Mouse (Mus musculus) midbrain, embryonic 16.5 days (tissue): ENCODE data around the gene Zfp867. TPM values are rescaled to one million over a fixed set of nuclear protein-coding genes. Genes with fewer than 3 reads are reported as not detected.

ENCODE experiments used
- ATAC-seq: fragments of 200-750 bp; cut with Nextera tagmentation; 2 replicates; pipeline ENCODE4 v1.8.0; 2017; ENCODE audit warnings: moderate TSS enrichment
- H3K27ac ChIP-seq: fragments of 300-500 bp; sonication (generic); 2 replicates; pipeline ENCODE4 v1.5.1; 2014; ENCODE audit warnings: mild to moderate bottlenecking, low read length, mixed read lengths
- H3K27me3 ChIP-seq: fragments of 300-500 bp; sonication (generic); 2 replicates; pipeline ENCODE4 v1.6.1; 2014; ENCODE audit warnings: low read depth, low read length, mixed read lengths; ENCODE audit not compliant: control insufficient read depth, insufficient read depth
- H3K36me3 ChIP-seq: fragments of 300-500 bp; sonication (generic); 2 replicates; pipeline ENCODE4 v1.6.1; 2014; ENCODE audit warnings: mild to moderate bottlenecking, low read length, moderate library complexity, mixed read lengths; ENCODE audit not compliant: control insufficient read depth, insufficient read depth
- H3K4me1 ChIP-seq: fragments of 300-500 bp; sonication (generic); 2 replicates; pipeline ENCODE4 v1.6.1; 2014; ENCODE audit warnings: mild to moderate bottlenecking, low read length, mixed read lengths; ENCODE audit not compliant: control insufficient read depth, insufficient read depth
- H3K4me2 ChIP-seq: fragments of 300-500 bp; sonication (generic); 2 replicates; pipeline ENCODE4 v1.6.1; 2014; ENCODE audit warnings: mild to moderate bottlenecking, low read length, mixed read lengths
- H3K4me3 ChIP-seq: fragments of 300-500 bp; sonication (generic); 2 replicates; pipeline ENCODE4 v1.5.1; 2014; ENCODE audit warnings: low read depth, mild to moderate bottlenecking, low read length, moderate library complexity, mixed read lengths
- H3K9ac ChIP-seq: fragments of 300-500 bp; sonication (generic); 2 replicates; pipeline ENCODE4 v1.6.1; 2014; ENCODE audit warnings: low read depth, low read length, mixed read lengths
- H3K9me3 ChIP-seq: fragments of 300-500 bp; sonication (generic); replicated peaks from 2 replicates; pipeline ENCODE4 v1.6.1; 2014; ENCODE audit warnings: mild to moderate bottlenecking, low read length, mixed read lengths; ENCODE audit not compliant: control insufficient read depth, poor library complexity, severe bottlenecking
- WGBS: fragments of 180-500 bp; shearing (Covaris S2); extraction: QIAGEN DNeasy Blood & Tissue Kit; methylation state at CpG from one replicate; pipeline ENCODE4 v1.1.7; 2014; 5-methylcytosine and 5-hydroxymethylcytosine counted together
- polyA plus RNA-seq: library from polyadenylated mRNA; unstranded; fragments of >200 nt; fragmentation: Nextera tagmentation; extraction: Ambion mirVana; gene quantifications from 2 replicates; pipeline ENCODE4 v1.2.1, GENCODE M21; 2015

Gene Zfp867
- 14.2 and 14.4 TPM in 2 replicates for polyA plus RNA-seq

DNA sequence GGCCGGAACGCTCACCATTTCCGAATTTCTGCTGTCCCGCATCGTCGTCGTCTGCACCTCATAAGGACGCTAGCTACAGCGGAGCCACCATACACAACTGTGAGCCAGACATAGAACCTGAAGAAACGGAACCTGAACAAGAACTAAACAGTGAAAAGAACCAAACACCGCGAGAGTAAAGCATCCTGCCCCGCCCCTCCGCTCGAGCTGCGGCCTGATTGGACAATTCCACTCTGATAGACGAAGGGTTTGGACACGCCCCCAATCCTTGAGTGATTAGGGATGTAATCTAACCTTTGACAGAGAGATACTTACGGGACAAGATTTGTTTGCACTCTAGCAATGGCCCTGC, at the start of gene Zfp867:
Gene Zfp867, minus strand, starts transcription at position 149 of the 352 bp plus-strand sequence.
- ATAC-seq: peak; percentile 95
- H3K4me2 ChIP-seq: peak within 1 kb of the TSS; percentile 72
- peak within 1 kb of the TSS; percentile 97 for H3K9ac ChIP-seq
- peak within 1 kb of the TSS; percentile 87 for H3K27ac ChIP-seq
- peak within 1 kb of the TSS; percentile 91 for H3K4me3 ChIP-seq
- peaks cover 7% of the 10 kb centered on the region; the same call in 1 of the 2 replicates for H3K4me1 ChIP-seq
- H3K27me3 ChIP-seq: no peaks in the 10 kb centered on the region
- no peaks in the 10 kb centered on the region for H3K9me3 ChIP-seq
- WGBS: under 1% methylated on average over 19 of the region's 19 CpGs
- H3K36me3 ChIP-seq: no peaks in the 10 kb centered on the region

DNA sequence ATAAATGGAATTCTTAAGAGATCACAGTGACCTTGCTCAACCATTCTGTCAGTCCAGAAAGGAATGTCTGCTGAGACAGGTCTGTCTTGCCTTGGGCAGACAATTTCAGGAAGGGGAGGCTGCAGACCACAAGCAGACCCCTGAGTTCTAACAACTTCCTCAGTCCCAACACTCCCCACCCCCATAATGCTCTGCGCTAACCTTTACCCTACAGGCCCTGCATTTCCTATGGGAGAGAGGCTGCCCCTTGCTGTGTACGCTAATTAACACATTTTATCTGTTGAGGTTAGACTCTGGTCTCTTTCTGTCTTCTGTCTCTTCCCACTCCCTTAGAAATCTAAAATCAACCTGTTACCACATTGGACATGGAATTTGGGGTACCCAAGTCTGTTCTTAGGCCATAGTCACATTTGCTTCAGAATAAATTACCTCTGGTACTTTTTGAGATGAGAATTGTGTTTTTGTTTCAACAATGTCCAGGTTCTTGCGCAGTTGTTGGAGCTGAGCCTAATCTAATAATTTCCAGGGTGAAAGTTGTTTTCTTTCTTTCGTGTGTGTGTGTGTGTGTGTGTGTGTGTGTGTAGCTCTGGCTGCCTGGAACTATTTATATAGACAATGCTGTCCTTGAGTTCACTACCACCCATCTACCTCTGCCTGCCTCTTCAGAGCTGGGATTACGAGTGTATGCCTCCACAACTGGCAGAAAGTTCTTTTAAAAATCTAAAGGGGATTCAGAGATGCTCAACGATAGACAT, 47.6 kb upstream of the Zfp867 start:
- ATAC-seq: no peak
- H3K27ac ChIP-seq: no peak overlapping the region
- H3K4me2 ChIP-seq: no peak overlapping the region
- H3K9ac ChIP-seq: no peak overlapping the region
- H3K27me3 ChIP-seq: no peaks in the 10 kb centered on the region
- no peaks in the 10 kb centered on the region for H3K36me3 ChIP-seq
- H3K9me3 ChIP-seq: no peaks in the 10 kb centered on the region
- H3K4me1 ChIP-seq: no peaks in the 10 kb centered on the region
- no peak overlapping the region for H3K4me3 ChIP-seq
- WGBS: 66% methylated on average over 6 of the region's 6 CpGs

DNA sequence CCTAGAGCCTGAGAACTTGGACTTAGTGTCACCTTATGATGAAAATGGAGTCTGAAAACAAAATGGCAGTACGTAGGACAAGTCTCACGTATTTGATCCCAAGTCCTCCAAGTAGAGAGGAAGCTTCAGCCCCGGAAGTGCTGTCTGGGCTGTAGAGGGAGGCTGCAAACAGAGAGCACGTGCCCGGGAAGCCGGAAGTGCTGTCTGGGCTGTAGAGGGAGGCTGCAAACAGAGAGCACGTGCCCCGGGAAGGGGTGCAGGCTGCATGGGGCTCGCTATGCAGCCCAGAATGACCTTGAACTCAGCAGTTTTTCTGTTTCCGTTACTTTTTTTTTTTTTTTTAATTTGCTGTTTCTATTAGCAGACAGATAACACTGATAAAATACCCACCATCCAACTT, 46.0 kb upstream of the Zfp867 start:
- no peaks in the 10 kb centered on the region for H3K27me3 ChIP-seq
- WGBS: 75% methylated on average over 10 of the region's 10 CpGs
- H3K9ac ChIP-seq: no peak overlapping the region
- no peak for ATAC-seq
- H3K36me3 ChIP-seq: no peaks in the 10 kb centered on the region
- H3K4me3 ChIP-seq: no peak overlapping the region
- H3K4me2 ChIP-seq: no peak overlapping the region
- no peaks in the 10 kb centered on the region for H3K9me3 ChIP-seq
- H3K4me1 ChIP-seq: no peaks in the 10 kb centered on the region
- no peak overlapping the region for H3K27ac ChIP-seq

DNA sequence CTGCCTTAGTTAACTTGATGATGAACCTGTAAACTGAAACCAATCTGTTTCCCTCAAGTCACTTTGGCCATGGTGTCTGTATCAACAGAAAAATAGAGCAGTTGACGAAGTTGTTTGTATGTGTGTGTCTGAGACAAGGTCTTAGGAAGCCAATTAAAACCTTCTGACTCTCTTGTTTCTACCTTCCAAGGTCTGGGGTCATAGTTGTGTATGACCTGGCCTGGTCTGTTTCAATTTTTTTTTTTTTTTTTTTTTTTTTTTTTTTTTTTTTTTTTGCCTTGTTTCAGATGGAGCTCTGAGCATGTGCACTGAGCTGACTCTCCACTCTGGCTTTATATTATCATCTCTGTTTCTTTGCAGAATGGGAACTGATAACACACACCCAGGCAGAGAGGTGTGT, 45.2 kb upstream of the Zfp867 start:
- Histone ChIP-seq H3K9me3 (no peaks in the 10 kb centered on the region), H3K27ac (no peak overlapping the region), H3K36me3 (no peaks in the 10 kb centered on the region), H3K9ac (no peak overlapping the region), H3K4me2 (no peak overlapping the region), H3K4me3 (no peak overlapping the region), H3K4me1 (no peaks in the 10 kb centered on the region), H3K27me3 (no peaks in the 10 kb centered on the region)
- 81% methylated on average over 1 of the region's 1 CpGs for WGBS
- no peak for ATAC-seq

DNA sequence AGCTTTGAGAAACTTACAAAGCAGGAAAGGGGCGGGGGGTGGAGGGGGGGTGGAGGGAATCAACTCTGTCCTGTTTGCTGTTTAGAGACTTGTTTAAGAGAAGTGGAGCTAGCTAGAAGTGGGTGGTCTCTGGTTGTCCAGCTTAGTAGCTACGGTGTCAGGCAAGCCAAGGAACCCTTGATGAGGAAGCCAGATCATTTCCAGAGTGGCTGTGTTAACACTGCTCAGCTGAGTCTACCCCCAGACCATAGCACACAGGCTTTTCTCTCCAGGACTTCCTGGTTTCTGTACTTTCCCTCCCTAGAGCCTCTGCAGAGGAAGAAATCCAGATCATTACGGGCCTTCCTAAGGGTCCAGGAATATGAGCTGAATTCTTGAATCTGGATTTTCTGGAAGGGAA, 42.5 kb upstream of the Zfp867 start:
- Histone ChIP-seq H3K4me2 (no peak overlapping the region), H3K4me3 (no peak overlapping the region), H3K27me3 (no peaks in the 10 kb centered on the region), H3K27ac (no peak overlapping the region), H3K9ac (no peak overlapping the region), H3K4me1 (no peaks in the 10 kb centered on the region), H3K36me3 (0 out of 2 replicates have a peak, but pooled peaks cover 2% of the 10 kb centered on the region), H3K9me3 (no peaks in the 10 kb centered on the region)
- WGBS: 78% methylated on average over 3 of the region's 3 CpGs
- no peak for ATAC-seq

DNA sequence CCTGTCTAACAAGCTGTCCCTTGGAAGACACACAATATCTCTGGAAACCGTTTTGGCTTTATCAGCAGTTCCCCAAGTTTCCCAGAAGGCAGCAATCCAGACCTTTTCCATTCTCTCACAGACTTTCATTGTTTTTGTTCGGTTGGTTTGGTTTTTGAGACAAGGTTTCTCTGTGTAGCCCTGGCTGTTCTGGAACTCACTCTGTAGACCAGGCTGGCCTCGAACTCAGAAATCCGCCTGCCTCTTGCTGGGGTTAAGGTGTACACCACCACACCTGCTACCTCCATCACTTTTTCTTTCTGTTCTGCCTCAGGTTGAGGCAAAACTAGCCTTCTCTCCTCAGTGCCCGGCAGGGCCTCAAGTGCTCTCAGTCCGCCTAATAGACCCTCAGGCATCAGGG, 42.1 kb upstream of the Zfp867 start:
- WGBS: 74% methylated on average over 6 of the region's 6 CpGs
- Histone ChIP-seq H3K4me2 (no peak overlapping the region), H3K27ac (no peak overlapping the region)

DNA sequence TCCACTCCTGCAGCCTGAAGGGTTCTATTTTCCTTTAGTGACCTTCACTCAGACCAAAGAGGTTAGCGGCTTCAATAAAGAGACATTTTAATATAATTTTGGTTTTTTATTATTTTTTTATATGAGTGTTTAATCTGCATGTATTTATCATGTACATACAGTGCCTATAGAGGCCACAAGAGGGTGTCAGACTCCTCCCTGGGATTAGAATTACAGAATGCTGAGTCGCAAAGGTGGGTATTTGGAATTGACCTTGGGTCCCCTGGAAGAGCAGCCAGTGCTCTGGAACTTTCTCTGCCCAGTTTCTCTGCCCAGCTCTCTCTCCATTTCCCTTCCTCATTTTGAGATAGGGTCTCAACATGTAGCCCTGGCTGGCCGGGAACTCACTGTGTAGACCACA, 41.3 kb upstream of the Zfp867 start:
- H3K4me1 ChIP-seq: no peaks in the 10 kb centered on the region
- WGBS: 86% methylated on average over 3 of the region's 3 CpGs
- H3K27me3 ChIP-seq: no peaks in the 10 kb centered on the region
- no peak overlapping the region for H3K27ac ChIP-seq
- 0 out of 2 replicates have a peak, but pooled peaks cover 2% of the 10 kb centered on the region for H3K36me3 ChIP-seq
- no peak overlapping the region for H3K4me3 ChIP-seq
- H3K9ac ChIP-seq: no peak overlapping the region
- no peak for ATAC-seq
- no peaks in the 10 kb centered on the region for H3K9me3 ChIP-seq
- no peak overlapping the region for H3K4me2 ChIP-seq

More for the DNA sequence above, 42.1 kb upstream of the Zfp867 start:
- H3K9ac ChIP-seq: no peak overlapping the region
- ATAC-seq: no peak
- H3K9me3 ChIP-seq: no peaks in the 10 kb centered on the region
- 0 out of 2 replicates have a peak, but pooled peaks cover 2% of the 10 kb centered on the region for H3K36me3 ChIP-seq
- no peaks in the 10 kb centered on the region for H3K4me1 ChIP-seq
- no peak overlapping the region for H3K4me3 ChIP-seq
- H3K27me3 ChIP-seq: no peaks in the 10 kb centered on the region

DNA sequence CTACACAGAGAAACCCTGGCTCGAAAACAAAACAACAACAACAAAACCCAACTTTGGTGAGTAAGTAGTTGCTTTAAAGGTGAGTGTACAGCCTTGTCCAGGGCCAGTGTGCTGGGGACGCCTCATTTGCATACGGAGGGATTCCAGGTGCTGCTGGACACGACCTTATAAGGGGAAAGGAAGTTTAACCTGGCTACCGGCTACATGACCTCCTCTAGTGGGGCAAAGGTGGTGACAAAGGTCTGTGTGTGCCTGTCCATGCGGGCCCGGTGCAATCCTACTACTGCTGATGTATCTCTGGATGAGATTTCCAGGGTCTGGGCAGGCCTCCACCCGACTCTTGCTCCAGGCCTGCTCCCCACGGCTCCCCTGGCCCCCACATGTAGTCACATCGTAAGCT, 40.5 kb upstream of the Zfp867 start:
- Histone ChIP-seq H3K9me3 (no peaks in the 10 kb centered on the region), H3K27me3 (no peaks in the 10 kb centered on the region), H3K4me2 (no peak overlapping the region), H3K4me1 (peaks cover 4% of the 10 kb centered on the region), H3K9ac (no peak overlapping the region), H3K4me3 (no peak overlapping the region), H3K36me3 (0 out of 2 replicates have a peak, but pooled peaks cover 2% of the 10 kb centered on the region), H3K27ac (no peak overlapping the region)
- ATAC-seq: no peak
- WGBS: 92% methylated on average over 10 of the region's 10 CpGs

DNA sequence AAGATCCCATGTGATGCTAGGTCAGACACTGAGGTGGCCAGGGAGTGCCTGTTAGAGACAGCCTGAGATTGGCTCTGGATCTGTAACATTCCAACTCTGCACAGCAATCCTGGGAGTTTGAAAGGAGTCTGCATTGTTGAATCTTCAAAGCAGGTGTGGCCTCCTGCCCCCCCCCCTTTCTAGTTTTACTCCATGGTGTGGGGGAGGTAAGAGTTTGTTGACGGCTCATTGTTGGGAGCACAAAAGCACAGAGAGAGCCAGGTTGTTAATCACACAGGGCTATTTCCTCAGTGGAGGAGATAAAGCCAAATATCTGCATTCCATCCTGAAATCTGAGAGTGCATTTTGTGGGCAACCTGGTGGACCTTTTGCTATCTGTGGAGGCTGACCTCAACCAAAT, 39.3 kb upstream of the Zfp867 start:
- Histone ChIP-seq H3K4me1 (peaks cover 13% of the 10 kb centered on the region), H3K4me2 (no peak overlapping the region)

More for the DNA sequence above, 39.3 kb upstream of the Zfp867 start:
- no peak overlapping the region for H3K9ac ChIP-seq
- 0 out of 2 replicates have a peak, but pooled peaks cover 2% of the 10 kb centered on the region for H3K36me3 ChIP-seq
- H3K4me3 ChIP-seq: no peak overlapping the region
- WGBS: 56% methylated on average over 1 of the region's 1 CpGs
- H3K27me3 ChIP-seq: no peaks in the 10 kb centered on the region
- ATAC-seq: no peak
- no peaks in the 10 kb centered on the region for H3K9me3 ChIP-seq
- H3K27ac ChIP-seq: no peak overlapping the region
